Mouse (Mus musculus): Measurements from ENCODE around the gene Ubtd2.

Gene Ubtd2

DNA sequence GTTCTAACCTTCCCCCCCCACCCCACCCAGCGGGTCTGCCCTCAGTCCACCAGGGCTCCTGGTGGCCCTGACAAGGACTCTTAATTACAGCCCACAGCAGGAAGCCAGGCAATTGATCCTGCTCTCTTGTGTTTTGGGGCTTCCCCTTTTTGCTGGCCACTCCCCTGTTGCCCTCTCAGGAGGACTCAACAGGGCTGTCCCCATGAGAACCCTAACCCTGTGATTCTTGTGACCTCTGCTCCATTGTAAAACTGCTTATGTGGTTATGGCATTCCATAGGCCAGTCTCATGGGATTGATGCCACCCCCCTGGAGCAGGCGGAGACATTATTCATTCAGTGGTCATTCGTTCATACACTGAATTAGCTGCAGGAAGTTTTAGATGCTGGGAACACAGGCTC, 108.5 kb downstream of the Ubtd2 start:
- DNase-seq (ENCODE audit: low spot score in 2 of 2) = no peak

DNA sequence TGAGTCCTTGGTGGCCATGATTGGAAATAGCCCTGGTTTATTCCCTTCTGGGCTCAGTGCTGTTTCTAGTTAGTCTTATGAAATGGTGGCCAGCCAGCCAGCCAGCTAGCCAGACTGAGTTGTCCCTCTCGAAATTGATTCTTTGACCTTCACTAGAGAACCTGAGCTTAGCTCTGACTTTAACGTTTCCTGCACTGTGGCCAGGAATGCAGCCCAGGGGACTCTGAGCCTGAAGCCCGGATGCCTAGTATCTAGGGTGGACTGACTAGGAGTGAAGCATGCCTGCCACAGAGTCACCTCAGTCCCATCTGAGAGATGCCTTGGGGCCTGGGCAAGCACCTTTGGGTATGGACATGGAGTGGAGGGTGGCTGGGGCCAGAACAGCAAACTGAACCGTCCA, 109.5 kb downstream of the Ubtd2 start:
- no peak for DNase-seq (ENCODE audit: low spot score in 2 of 2)

DNA sequence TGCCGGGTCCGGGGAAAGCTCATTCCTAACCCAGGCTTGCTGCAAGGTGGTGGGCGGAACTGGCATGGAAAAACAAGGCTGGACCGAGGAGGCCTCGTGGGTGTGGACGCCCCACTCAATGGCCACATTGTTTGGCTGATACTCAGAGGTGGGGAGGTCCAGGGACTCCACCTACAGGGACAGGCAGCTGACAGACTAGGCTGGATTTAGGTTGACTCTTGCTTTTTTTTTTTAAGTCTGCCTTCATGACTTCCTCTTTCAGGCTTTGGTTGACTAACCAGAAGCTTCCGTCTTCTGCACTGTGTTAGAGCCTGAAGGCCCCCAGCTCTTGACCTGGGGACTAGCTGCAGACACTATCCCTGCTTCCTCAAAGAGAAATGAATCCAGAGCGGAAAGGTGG, 109.9 kb downstream of the Ubtd2 start:
- DNase-seq (ENCODE audit: low spot score in 2 of 2) = no peak

DNA sequence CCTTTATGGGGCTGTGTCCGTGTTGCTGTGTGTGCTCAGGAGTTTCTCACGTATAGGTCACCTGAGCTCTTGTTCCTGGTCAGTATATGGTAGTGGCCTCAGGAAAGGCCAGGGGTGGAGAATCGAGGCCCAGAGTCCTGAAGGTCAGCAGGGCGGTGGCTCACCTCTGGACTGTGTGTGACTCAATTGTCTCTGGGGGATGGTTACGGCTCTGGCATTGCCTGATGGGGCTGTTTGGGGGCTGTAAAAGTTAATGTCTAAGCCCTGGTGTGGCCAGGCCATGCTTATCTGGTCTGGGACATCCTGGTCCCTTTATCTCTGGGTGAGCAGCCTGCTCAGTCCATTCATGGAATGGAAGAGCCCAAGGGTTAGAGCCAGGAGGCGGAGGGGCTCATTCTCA, 111.0 kb downstream of the Ubtd2 start:
- no peak for DNase-seq (ENCODE audit: low spot score in 2 of 2)
